Mouse (Mus musculus): ENCODE results near the gene Kcna5. TPM values are rescaled to one million over a fixed set of nuclear protein-coding genes. Genes with fewer than 3 reads are reported as not detected.

Gene Kcna5
- total and polyA plus RNA-seq, 3 experiments: not detected

DNA sequence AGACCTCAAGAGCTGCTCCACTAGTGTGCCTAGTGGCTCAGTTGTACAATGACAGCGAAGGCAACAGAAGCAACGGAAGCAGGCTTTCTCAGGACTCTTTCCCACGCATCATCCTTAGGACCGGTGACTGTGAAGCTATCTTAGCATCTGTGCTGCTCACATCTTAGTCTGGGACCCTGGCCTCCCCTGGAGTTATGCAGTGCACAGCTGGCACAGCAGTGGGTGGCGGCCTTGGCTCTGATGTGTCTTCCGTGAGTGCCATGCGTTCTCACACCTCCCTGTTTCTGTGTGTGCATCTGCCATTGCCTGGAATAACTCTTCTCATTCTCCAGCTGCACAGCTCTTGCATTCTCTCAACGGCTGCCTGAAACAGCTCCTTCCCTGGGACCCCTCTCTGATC is 46.4 kb upstream of the Kcna5 start:
- TF ChIP-seq ZMIZ1 (IDR thresholded peaks at IDR 0.05; ENCODE audit: low read depth, low read length) (no peak), ETS1 (conservative IDR thresholded peaks at IDR 0.05; ENCODE audit: low read depth, low read length) (no peak), POLR2A (IDR thresholded peaks at IDR 0.05; ENCODE audit: low read depth, low read length) (no peak), CTCF (conservative IDR thresholded peaks at IDR 0.05 in 1 of 2, IDR thresholded peaks at IDR 0.05 in 1 of 2; ENCODE audit: low read depth in 2 of 2, low read length in 2 of 2) (no peak), ZNF384 (IDR thresholded peaks at IDR 0.05; ENCODE audit: low read depth, low read length) (no peak), KAT2A (IDR thresholded peaks at IDR 0.05; ENCODE audit: insufficient replicate concordance, low read length) (no peak), MAFK (IDR thresholded peaks at IDR 0.05; ENCODE audit: insufficient replicate concordance, low read length) (no peak), IRF4 (IDR thresholded peaks at IDR 0.05; ENCODE audit: low read depth, low read length) (no peak), GABPA (IDR thresholded peaks at IDR 0.05; ENCODE audit: insufficient replicate concordance, low read depth, low read length) (no peak), SIN3A (IDR thresholded peaks at IDR 0.05; ENCODE audit: low read length) (no peak), RAD21 (IDR thresholded peaks at IDR 0.05; ENCODE audit: low read depth, low read length) (no peak), MAX (IDR thresholded peaks at IDR 0.05; ENCODE audit: low read length) (no peak), PAX5 (IDR thresholded peaks at IDR 0.05; ENCODE audit: low read length) (no peak)
- Histone ChIP-seq H3K9me3 (replicated peaks; ENCODE audit: low read length) (peaks cover 2% of the 10 kb centered on the region), H3K4me1 (ENCODE audit: control insufficient read depth in 1 of 2, insufficient read depth in 2 of 2) (no peaks in the 10 kb centered on the region), H3K4me3 (replicated peaks in 1 of 3; ENCODE audit: low read depth in 2 of 3, low read length in 2 of 3, poor library complexity in 1 of 3) (no peak overlapping the region), H3K27me3 (replicated peaks) (peaks cover 98% of the 10 kb centered on the region), H3K27ac (ENCODE audit: insufficient read depth, low read depth) (no peak overlapping the region), H3K79me2 (replicated peaks; ENCODE audit: control insufficient read depth, extremely low read depth, insufficient read depth, poor library complexity, severe bottlenecking) (no peaks in the 10 kb centered on the region), H3K9ac (ENCODE audit: insufficient read depth, low read depth) (no peak overlapping the region), H3K36me3 (replicated peaks in 1 of 2; ENCODE audit: control insufficient read depth in 1 of 2, insufficient read depth in 1 of 2, low read length in 1 of 2) (no peaks in the 10 kb centered on the region), H3K4me2 (ENCODE audit: insufficient read depth, low read depth, poor library complexity, severe bottlenecking) (no peak overlapping the region)
- dilution Hi-C loops (cut with MboI; ENCODE audit: extremely low pct_ligation_motif_present, extremely low pct_unique_long_range_greater_than_20kb, low sequenced_read_pairs): no loop called here
- DNase-seq (ENCODE audit: extremely low read depth): no peak
- in situ Hi-C loops (cut with MboI; ENCODE audit: low pct_ligation_motif_present, low pct_unique_long_range_greater_than_20kb, low sequenced_read_pairs): no loop called here

DNA sequence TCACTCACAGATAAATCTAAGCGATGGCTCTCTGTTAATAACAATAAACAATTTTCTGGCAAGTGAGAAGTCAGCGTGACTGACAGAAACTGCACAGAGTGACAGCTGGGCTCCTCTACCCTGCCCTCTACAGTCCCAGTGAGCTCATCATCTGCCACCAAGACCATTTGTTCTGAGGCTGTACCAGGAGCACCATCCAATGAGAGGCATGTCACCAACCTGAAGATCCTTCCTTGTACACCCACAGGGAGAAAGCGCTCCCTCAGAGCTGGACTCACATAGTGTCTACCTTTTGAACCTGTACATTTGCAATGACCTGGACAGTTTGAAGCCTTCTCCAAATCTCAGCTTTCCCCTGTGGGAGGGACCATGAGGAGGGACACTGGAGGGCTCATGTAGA is 45.4 kb upstream of the Kcna5 start:
- H3K4me1 ChIP-seq (ENCODE audit: control insufficient read depth in 1 of 2, insufficient read depth in 2 of 2): no peaks in the 10 kb centered on the region
- H3K4me2 ChIP-seq (ENCODE audit: insufficient read depth, low read depth, poor library complexity, severe bottlenecking): no peak overlapping the region
- in situ Hi-C loops (cut with MboI; ENCODE audit: low pct_ligation_motif_present, low pct_unique_long_range_greater_than_20kb, low sequenced_read_pairs) (no loop called here), dilution Hi-C loops (cut with MboI; ENCODE audit: extremely low pct_ligation_motif_present, extremely low pct_unique_long_range_greater_than_20kb, low sequenced_read_pairs) (no loop called here)
- no peak overlapping the region for H3K4me3 ChIP-seq (replicated peaks in 1 of 3; ENCODE audit: low read depth in 2 of 3, low read length in 2 of 3, poor library complexity in 1 of 3)
- H3K79me2 ChIP-seq (replicated peaks; ENCODE audit: control insufficient read depth, extremely low read depth, insufficient read depth, poor library complexity, severe bottlenecking): no peaks in the 10 kb centered on the region
- H3K9me3 ChIP-seq (replicated peaks; ENCODE audit: low read length): no peaks in the 10 kb centered on the region
- H3K27ac ChIP-seq (ENCODE audit: insufficient read depth, low read depth): no peak overlapping the region
- H3K36me3 ChIP-seq (replicated peaks in 1 of 2; ENCODE audit: control insufficient read depth in 1 of 2, insufficient read depth in 1 of 2, low read length in 1 of 2): no peaks in the 10 kb centered on the region
- DNase-seq (ENCODE audit: extremely low read depth): no peak
- TF ChIP-seq MYC (IDR thresholded peaks at IDR 0.05; ENCODE audit: low read depth, low read length) (no peak), GABPA (IDR thresholded peaks at IDR 0.05; ENCODE audit: insufficient replicate concordance, low read depth, low read length) (no peak), ZMIZ1 (IDR thresholded peaks at IDR 0.05; ENCODE audit: low read depth, low read length) (no peak), PAX5 (IDR thresholded peaks at IDR 0.05; ENCODE audit: low read length) (no peak), RAD21 (IDR thresholded peaks at IDR 0.05; ENCODE audit: low read depth, low read length) (no peak), ETS1 (conservative IDR thresholded peaks at IDR 0.05; ENCODE audit: low read depth, low read length) (no peak), MAZ (IDR thresholded peaks at IDR 0.05; ENCODE audit: low read depth, low read length) (no peak), CHD1 (IDR thresholded peaks at IDR 0.05; ENCODE audit: low read depth, low read length) (no peak), ZKSCAN1 (IDR thresholded peaks at IDR 0.05; ENCODE audit: borderline replicate concordance, low read depth, low read length) (no peak), NRF1 (IDR thresholded peaks at IDR 0.05; ENCODE audit: low read depth, low read length) (no peak), JUN (IDR thresholded peaks at IDR 0.05; ENCODE audit: insufficient read depth, low read depth, low read length) (no peak), KAT2A (IDR thresholded peaks at IDR 0.05; ENCODE audit: insufficient replicate concordance, low read length) (no peak), UBTF (IDR thresholded peaks at IDR 0.05; ENCODE audit: low read depth, low read length) (no peak), MAFK (IDR thresholded peaks at IDR 0.05; ENCODE audit: insufficient replicate concordance, low read length) (no peak), SMC3 (IDR thresholded peaks at IDR 0.05; ENCODE audit: low read depth, low read length) (no peak)
- H3K27me3 ChIP-seq (replicated peaks): peaks cover 98% of the 10 kb centered on the region
- H3K9ac ChIP-seq (ENCODE audit: insufficient read depth, low read depth): no peak overlapping the region

Data from CH12.LX (cell line).